Mouse (Mus musculus) hindbrain, embryonic 15.5 days (tissue): ENCODE measurements around the gene Txndc12. TPM values are rescaled to one million over a fixed set of nuclear protein-coding genes. Genes with fewer than 3 reads are reported as not detected.

Experiments used
- ATAC-seq: fragments of 200-750 bp; cut with Nextera tagmentation; 2 replicates; pipeline ENCODE4 v1.8.0; 2017; ENCODE audit warnings: low read depth, moderate number of reproducible peaks, moderate TSS enrichment; ENCODE audit not compliant: low FRiP score
- H3K27ac ChIP-seq: fragments of 300-500 bp; sonication (generic); replicated peaks from 2 replicates; pipeline ENCODE4 v1.5.1; 2015; ENCODE audit warnings: mild to moderate bottlenecking, inconsistent platforms
- H3K27me3 ChIP-seq: fragments of 300-500 bp; sonication (generic); 2 replicates; pipeline ENCODE4 v1.6.1; 2015; ENCODE audit warnings: control low read depth, inconsistent platforms
- H3K36me3 ChIP-seq: fragments of 300-500 bp; sonication (generic); 2 replicates; pipeline ENCODE4 v1.6.1; 2015; ENCODE audit warnings: control low read depth, inconsistent platforms
- H3K4me1 ChIP-seq: fragments of 300-500 bp; sonication (generic); replicated peaks from 2 replicates; pipeline ENCODE4 v1.6.1; 2015; ENCODE audit warnings: control low read depth, inconsistent platforms
- H3K4me2 ChIP-seq: fragments of 300-500 bp; sonication (generic); 2 replicates; pipeline ENCODE4 v1.6.1; 2015; ENCODE audit warnings: moderate library complexity, mild to moderate bottlenecking, inconsistent platforms
- H3K4me3 ChIP-seq: fragments of 300-500 bp; sonication (generic); 2 replicates; pipeline ENCODE4 v1.5.1; 2015; ENCODE audit warnings: mild to moderate bottlenecking, inconsistent platforms
- H3K9ac ChIP-seq: fragments of 300-500 bp; sonication (generic); 2 replicates; pipeline ENCODE4 v1.6.1; 2015; ENCODE audit warnings: inconsistent platforms
- H3K9me3 ChIP-seq: fragments of 300-500 bp; sonication (generic); 2 replicates; pipeline ENCODE4 v1.6.1; 2016; ENCODE audit warnings: control low read depth, inconsistent platforms
- WGBS: fragments of 180-500 bp; shearing (Covaris S2); methylation state at CpG from one replicate; pipeline ENCODE4 v1.1.7; 2015; 5-methylcytosine and 5-hydroxymethylcytosine counted together
- polyA plus RNA-seq: library from polyadenylated mRNA; unstranded; fragments of >200 nt; fragmentation: Nextera tagmentation; extraction: Ambion mirVana; gene quantifications from 2 replicates; pipeline ENCODE4 v1.2.1, GENCODE M21; 2015

Txndc12 gene
- polyA plus RNA-seq, 1 experiment from 2014 or later, result 67.3 TPM

GRCm38 (mm10) chr4:108904790-108905189 is 70.4 kb downstream of the Txndc12 start:
- Histone ChIP-seq H3K4me1 (0 out of 2 replicates have a peak, but pooled peaks cover 5% of the 10 kb centered on the region), H3K4me3 (no peak overlapping the region), H3K36me3 (no peaks in the 10 kb centered on the region), H3K9me3 (no peaks in the 10 kb centered on the region), H3K27ac (no peak overlapping the region), H3K4me2 (no peak overlapping the region), H3K27me3 (no peaks in the 10 kb centered on the region), H3K9ac (no peak overlapping the region)
- no peak for ATAC-seq
- 91% methylated on average over 10 of the region's 10 CpGs for WGBS

DNA sequence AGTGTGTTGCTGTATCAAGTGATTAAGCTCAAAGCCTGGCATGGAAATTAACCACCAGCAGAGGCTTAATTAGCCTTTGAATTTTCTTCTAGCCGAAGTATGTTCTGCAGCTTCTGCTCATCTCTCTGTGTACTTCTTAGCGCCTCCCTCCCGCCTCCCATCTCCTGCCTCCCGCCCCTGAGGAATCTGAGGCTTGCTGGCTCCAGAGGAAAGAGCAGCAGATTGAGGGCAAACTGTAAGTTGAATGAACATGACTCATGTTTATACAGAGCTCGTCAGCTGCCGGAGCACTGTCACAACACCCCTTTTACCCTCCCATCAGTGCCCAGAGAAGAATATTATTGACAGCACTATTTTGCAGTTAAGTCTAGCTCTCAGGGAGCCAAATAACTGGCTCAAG is 71.5 kb downstream of the Txndc12 start:
- Histone ChIP-seq H3K4me3 (no peak overlapping the region), H3K27me3 (no peaks in the 10 kb centered on the region), H3K36me3 (no peaks in the 10 kb centered on the region), H3K4me1 (0 out of 2 replicates have a peak, but pooled peaks cover 5% of the 10 kb centered on the region), H3K9ac (no peak overlapping the region), H3K4me2 (no peak overlapping the region), H3K27ac (no peak overlapping the region), H3K9me3 (no peaks in the 10 kb centered on the region)
- peak; percentile 63 for ATAC-seq
- WGBS, result 22% methylated on average over 6 of the region's 6 CpGs

DNA sequence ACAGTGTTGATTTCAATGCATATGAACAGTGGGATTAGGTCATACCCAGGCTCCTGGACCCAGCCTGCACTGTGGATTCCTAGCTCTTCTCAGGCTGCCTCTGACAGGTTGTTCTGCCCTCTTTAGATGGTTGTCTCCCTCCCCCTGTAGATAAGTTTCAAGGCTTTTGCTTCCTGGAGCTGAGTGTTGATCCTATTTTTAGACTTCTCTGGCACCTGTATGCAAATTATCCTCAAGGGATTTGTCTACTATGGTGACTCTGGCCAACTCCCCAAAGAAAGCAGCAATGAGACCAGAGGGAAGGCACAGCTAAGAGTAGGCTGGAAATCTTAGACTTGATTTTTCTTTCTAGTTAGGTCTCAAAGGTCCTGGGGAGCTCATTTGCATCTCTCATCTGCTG is 73.1 kb downstream of the Txndc12 start:
- Histone ChIP-seq H3K4me3 (no peak overlapping the region), H3K27ac (no peak overlapping the region), H3K9ac (no peak overlapping the region), H3K4me1 (0 out of 2 replicates have a peak, but pooled peaks cover 5% of the 10 kb centered on the region), H3K36me3 (no peaks in the 10 kb centered on the region), H3K4me2 (no peak overlapping the region), H3K9me3 (no peaks in the 10 kb centered on the region), H3K27me3 (no peaks in the 10 kb centered on the region)
- ATAC-seq, result no peak

- WGBS, result 81% methylated on average over 8 of the region's 8 CpGs
- no peak for ATAC-seq
- no peak overlapping the region for H3K9ac ChIP-seq
These were observed 75.5 kb downstream of the Txndc12 start for GRCm38 (mm10) chr4:108909872-108910425.

More at GRCm38 (mm10) chr4:108909872-108910425, 75.5 kb downstream of the Txndc12 start:
- Histone ChIP-seq H3K4me1 (0 out of 2 replicates have a peak, but pooled peaks cover 5% of the 10 kb centered on the region), H3K36me3 (no peaks in the 10 kb centered on the region), H3K4me2 (no peak overlapping the region), H3K9me3 (no peaks in the 10 kb centered on the region), H3K27ac (no peak overlapping the region), H3K27me3 (no peaks in the 10 kb centered on the region), H3K4me3 (no peak overlapping the region)

Other genes starting within 250 kb of the Txndc12 start
- 19.5 and 20.3 TPM in 2 replicates for gene Cc2d1b, start 214.7 kb upstream of the Txndc12 start, polyA plus RNA-seq
- gene 3110021N24Rik, start 115.0 kb upstream of the Txndc12 start, polyA plus RNA-seq, result 1.7 and 1.9 TPM in 2 replicates
- 5.2 and 6.6 TPM in 2 replicates for gene Zfyve9, start 53.8 kb upstream of the Txndc12 start, polyA plus RNA-seq
- 146 and 156 TPM in 2 replicates for gene Btf3l4, start 987 bp upstream of the Txndc12 start, polyA plus RNA-seq
- 24.7 and 24.9 TPM in 2 replicates for gene Kti12, start 13.2 kb downstream of the Txndc12 start, polyA plus RNA-seq
- 0.97 and 1.1 TPM in 2 replicates for gene A730015C16Rik, start 14.0 kb downstream of the Txndc12 start, polyA plus RNA-seq
- 176 and 193 TPM in 2 replicates for gene Rab3b, start 44.5 kb downstream of the Txndc12 start, polyA plus RNA-seq
- gene Nrd1, start 166.1 kb downstream of the Txndc12 start, polyA plus RNA-seq, result 71.5 and 73.6 TPM in 2 replicates